Mouse (Mus musculus) brain, embryonic 14.5 days (tissue): ENCODE data around the gene Gsdmc3. TPM values are rescaled to one million over a fixed set of nuclear protein-coding genes. Genes with fewer than 3 reads are reported as not detected.
"Not testable (repeated sequence)": the region's sequence is repeated elsewhere in the genome, so short reads cannot be mapped to it uniquely, and the experiment has no call there.

Experiments
- DNase-seq: peaks from one replicate; pipeline ENCODE4 v3.0.0-alpha.2; 2011; ENCODE audit warnings: low read depth
- CTCF ChIP-seq: fragments of 200-500 bp; IDR thresholded peaks from 2 replicates; pipeline ENCODE4 v1.5.1; 2012; ENCODE audit warnings: inconsistent platforms, mild to moderate bottlenecking, moderate library complexity, borderline replicate concordance; ENCODE audit not compliant: insufficient read depth, insufficient read length; ENCODE audit errors: extremely low read depth
- POLR2A ChIP-seq: fragments of 200-500 bp; IDR thresholded peaks from 2 replicates; pipeline ENCODE4 v1.6.1; 2012; ENCODE audit warnings: mild to moderate bottlenecking, inconsistent platforms, borderline replicate concordance; ENCODE audit not compliant: poor library complexity, insufficient read depth, insufficient read length, severe bottlenecking; ENCODE audit errors: extremely low read depth
- polyA plus RNA-seq: library from polyadenylated mRNA; depleted of rRNA; stranded (reverse); fragments of >200 nt; gene quantifications from 2 replicates; pipeline ENCODE4 v1.2.3, GENCODE M21; 2012; rRNA removed

The Gsdmc3 gene
- not detected in 2 replicates for polyA plus RNA-seq

GRCm38 (mm10) chr15:63878458-63878857, at the start of gene Gsdmc3:
Gene Gsdmc3, minus strand, starts transcription at chr15:63878558.
- DNase-seq: not testable (repeated sequence)

DNA sequence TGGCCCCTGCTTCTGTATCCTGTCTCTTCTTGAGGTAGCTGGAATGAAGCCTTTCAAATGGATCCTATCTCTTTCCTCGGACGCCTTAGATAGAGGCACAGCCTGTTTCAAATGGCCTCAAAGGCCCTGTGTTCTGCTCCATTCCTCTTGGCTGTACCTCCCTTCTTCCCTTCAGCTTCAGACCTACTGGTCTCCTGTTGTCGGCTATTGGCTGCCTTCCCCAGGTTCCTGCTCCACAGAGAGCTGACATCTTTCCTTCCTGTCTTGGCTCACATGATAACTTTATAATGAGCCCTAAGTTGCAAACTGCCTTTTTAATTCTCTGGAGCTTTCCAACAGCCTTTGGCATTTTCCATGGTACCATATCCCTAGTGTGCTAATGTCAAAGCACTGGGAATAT, 47.8 kb upstream of the Gsdmc3 start:
- DNase-seq: no peak

GRCm38 (mm10) chr15:63924484-63924883, 46.1 kb upstream of the Gsdmc3 start:
- no peak for DNase-seq
- TF ChIP-seq CTCF (no peak), POLR2A (no peak)

More for the DNA sequence above, 47.8 kb upstream of the Gsdmc3 start:
- TF ChIP-seq POLR2A: no peak
- no peak for TF ChIP-seq CTCF

- DNase-seq: not testable (repeated sequence)
Measured at GRCm38 (mm10) chr15:63921618-63922017, 43.3 kb upstream of the Gsdmc3 start.

DNA sequence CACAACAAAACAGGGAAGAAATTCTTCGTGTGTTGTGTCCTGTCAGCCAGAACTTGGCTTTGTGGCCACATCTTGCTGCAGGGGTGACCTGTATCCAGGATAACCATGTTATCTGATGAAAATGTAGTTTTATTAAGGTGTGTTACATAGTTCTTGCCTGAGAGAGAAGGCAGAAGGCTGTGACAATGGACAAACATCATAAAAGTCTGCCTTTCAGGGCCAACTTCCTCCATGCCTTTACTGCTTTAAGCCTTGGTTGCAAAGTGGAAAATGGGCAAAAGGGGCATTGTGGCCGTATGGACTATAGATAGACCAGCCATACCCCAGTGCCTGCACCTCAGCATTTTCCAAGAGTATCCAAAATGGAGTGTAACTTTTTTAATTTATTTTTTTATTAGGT, 41.4 kb upstream of the Gsdmc3 start:
- not testable (repeated sequence) for DNase-seq

- DNase-seq: not testable (repeated sequence)
Measured at GRCm38 (mm10) chr15:63916584-63916983, 38.2 kb upstream of the Gsdmc3 start.

GRCm38 (mm10) chr15:63912197-63912596, 33.8 kb upstream of the Gsdmc3 start, which contains the start of gene Gsdmc4:
Gene Gsdmc4, minus strand, starts transcription at chr15:63912297.
- DNase-seq: not testable (repeated sequence)

GRCm38 (mm10) chr15:63909896-63910295, 31.5 kb upstream of the Gsdmc3 start:
- not testable (repeated sequence) for DNase-seq

GRCm38 (mm10) chr15:63895560-63896353, 17.4 kb upstream of the Gsdmc3 start:
- peak; percentile 58 for TF ChIP-seq CTCF
- peak; percentile 44 for DNase-seq

GRCm38 (mm10) chr15:63888440-63888839, 10.1 kb upstream of the Gsdmc3 start:
- DNase-seq: not testable (repeated sequence)

- not testable (repeated sequence) for DNase-seq
Measured at GRCm38 (mm10) chr15:63887949-63888348, 9.6 kb upstream of the Gsdmc3 start.

DNA sequence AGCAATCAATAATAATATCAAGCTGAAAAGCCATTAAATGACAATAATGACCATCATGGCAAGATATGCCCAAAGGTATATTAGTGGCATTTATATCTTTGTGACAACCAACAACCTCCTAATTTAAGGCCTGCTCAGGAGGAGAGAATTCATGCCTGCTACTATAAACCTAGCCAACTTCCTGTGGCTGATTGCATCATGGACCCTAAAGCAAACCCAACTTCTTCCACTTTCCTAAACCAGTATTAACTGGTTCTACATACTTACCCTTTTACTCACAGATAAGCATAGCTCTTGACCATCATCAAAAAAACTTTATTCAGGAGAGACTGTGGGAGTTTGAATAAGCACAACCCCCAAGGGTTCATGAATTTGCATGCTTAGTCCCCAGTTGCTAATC, 2.2 kb downstream of the Gsdmc3 start:
- not testable (repeated sequence) for DNase-seq

GRCm38 (mm10) chr15:63861965-63862364, 16.4 kb downstream of the Gsdmc3 start:
- peak; percentile 36; the same call in 1 of the 2 replicates for TF ChIP-seq CTCF
- peak; percentile 27 for DNase-seq

Other genes with a start within 250 kb of the Gsdmc3 start
- not detected in 2 replicates for gene Gsdmc2, start 33.4 kb downstream of the Gsdmc3 start, polyA plus RNA-seq
- gene Gsdmc4, start 33.7 kb upstream of the Gsdmc3 start, polyA plus RNA-seq: not detected in 2 replicates
- 86.7 and 109 TPM in 2 replicates for gene Fam49b, start 181.9 kb upstream of the Gsdmc3 start, polyA plus RNA-seq